Mouse (Mus musculus): Measurements from ENCODE around the gene Fance. TPM values are rescaled to one million over a fixed set of nuclear protein-coding genes. Genes with fewer than 3 reads are reported as not detected.

The Fance gene
- total RNA-seq, 2 experiments from 2014 or later: 21.5 to 26.1 TPM

DNA sequence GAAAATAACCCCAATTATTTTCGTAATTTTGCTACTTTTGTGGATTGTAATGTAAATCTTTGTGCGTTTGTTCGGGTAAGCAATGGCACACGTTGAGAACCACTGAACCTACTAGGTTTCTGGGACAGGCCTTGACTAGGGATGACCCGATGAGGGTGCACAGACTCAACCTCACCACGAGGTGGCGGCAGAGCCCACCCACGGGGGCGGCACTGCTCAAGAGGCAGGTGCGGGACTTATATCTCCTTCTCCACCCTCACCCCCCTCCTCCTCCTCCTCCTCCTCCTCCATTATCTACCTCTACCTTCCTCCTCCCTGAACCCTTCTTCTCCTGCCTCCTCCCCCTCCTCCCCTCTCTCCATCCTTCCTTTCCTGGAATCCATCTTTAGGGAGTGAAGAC lies 60.5 kb downstream of the Fance start:
- no peak overlapping the region for H3K4me3 ChIP-seq
- DNase-seq (ENCODE audit: extremely low spot score in 1 of 2, low spot score in 2 of 2): no peak
- intact Hi-C loops (cut with DNase I): no loop called here
- peak; percentile 58 for TF ChIP-seq CTCF (IDR thresholded peaks at IDR 0.05)
- no peak overlapping the region for H3K27ac ChIP-seq

DNA sequence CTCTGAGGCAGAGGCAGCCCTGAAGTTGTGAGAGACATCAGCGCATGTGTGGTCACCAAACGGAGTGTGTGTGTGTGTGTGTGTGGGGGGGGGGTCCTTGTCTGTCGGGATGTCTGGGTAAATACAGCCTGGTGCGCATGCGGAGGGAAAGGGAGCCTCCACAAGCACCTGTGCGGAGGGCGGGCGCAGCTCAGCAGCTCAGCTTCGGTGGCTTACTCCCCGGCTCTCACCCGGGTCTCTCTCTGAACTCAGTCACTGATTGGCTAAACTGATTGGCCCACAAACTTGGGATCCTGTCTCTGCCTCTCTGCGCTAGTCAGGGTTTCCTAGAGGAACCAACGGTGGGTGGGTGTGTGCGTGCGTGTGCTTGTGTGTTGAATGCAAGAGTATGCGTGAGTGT lies 61.2 kb downstream of the Fance start:
- no peak overlapping the region for H3K27ac ChIP-seq
- intact Hi-C loops (cut with DNase I): no loop called here
- DNase-seq (ENCODE audit: extremely low spot score in 1 of 2, low spot score in 2 of 2): no peak
- H3K4me3 ChIP-seq: no peak overlapping the region
- TF ChIP-seq CTCF (IDR thresholded peaks at IDR 0.05): no peak

DNA sequence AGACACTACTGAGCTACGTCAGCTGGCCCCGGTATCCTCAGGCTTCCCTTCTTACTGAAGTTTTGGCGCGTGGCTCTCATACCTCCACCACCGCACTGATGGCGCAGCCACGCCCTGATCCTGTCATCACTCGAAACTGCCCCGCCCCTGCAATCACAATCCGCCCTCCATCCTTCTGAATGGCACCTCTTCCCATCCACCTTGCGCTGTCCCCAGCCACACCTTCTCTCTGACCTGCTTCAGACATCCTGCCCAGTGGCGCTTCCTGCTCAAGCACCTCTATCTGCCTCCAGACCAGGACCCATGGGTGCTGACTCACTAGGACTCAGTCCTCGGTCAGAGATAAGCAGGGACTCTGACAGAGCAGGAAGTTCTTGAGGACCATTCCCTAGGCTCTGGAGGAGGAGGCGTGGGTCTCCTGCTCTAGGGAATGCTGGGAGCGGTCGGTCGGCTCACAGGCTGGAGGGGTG lies 62.3 kb downstream of the Fance start:
- TF ChIP-seq CTCF (IDR thresholded peaks at IDR 0.05): no peak
- H3K27ac ChIP-seq: no peak overlapping the region
- no peak overlapping the region for H3K4me3 ChIP-seq
- intact Hi-C loops (cut with DNase I): no loop called here
- DNase-seq (ENCODE audit: extremely low spot score in 1 of 2, low spot score in 2 of 2): no peak

Other genes starting within 250 kb of the Fance start
- gene Tcp11, start 232.9 kb upstream of the Fance start, total RNA-seq (2021): under 1 TPM; 0.61 to 0.88 TPM
- 1 to 10 TPM; 1.5 TPM for gene Scube3, start 171.4 kb upstream of the Fance start, total RNA-seq (2021)
- 100 to 1,000 TPM; 107 to 130 TPM for gene Zfp523, start 136.4 kb upstream of the Fance start, total RNA-seq (2021)
- gene Def6, start 105.7 kb upstream of the Fance start, total RNA-seq (2021): 1 to 10 TPM; 2.1 to 3.1 TPM
- gene Ppard, start 80.8 kb upstream of the Fance start, total RNA-seq (2021): 10 to 100 TPM; 28.8 to 29.2 TPM
- gene Rpl10a, start 15.0 kb downstream of the Fance start, total RNA-seq (2021): 100 to 1,000 TPM; 302 to 309 TPM
- gene Tead3, start 37.3 kb downstream of the Fance start, total RNA-seq (2021): 1 to 10 TPM; 2.9 to 3.0 TPM
- not detected for gene Tulp1, start 51.7 kb downstream of the Fance start, total RNA-seq (2021)
- gene Fkbp5, start 204.0 kb downstream of the Fance start, total RNA-seq (2021): 10 to 100 TPM; 51.5 to 54.4 TPM
- gene Armc12, start 217.3 kb downstream of the Fance start, total RNA-seq (2021): not detected
- not detected for gene Clpsl2, start 235.9 kb downstream of the Fance start, total RNA-seq (2021)
- not detected for gene Clps, start 247.2 kb downstream of the Fance start, total RNA-seq (2021)